Mouse (Mus musculus): Measurements from ENCODE around the gene Mgst2. TPM values are rescaled to one million over a fixed set of nuclear protein-coding genes. Genes with fewer than 3 reads are reported as not detected.

Mgst2 gene
- polyA plus RNA-seq, 1 experiment from 2014 or later: not detected

DNA sequence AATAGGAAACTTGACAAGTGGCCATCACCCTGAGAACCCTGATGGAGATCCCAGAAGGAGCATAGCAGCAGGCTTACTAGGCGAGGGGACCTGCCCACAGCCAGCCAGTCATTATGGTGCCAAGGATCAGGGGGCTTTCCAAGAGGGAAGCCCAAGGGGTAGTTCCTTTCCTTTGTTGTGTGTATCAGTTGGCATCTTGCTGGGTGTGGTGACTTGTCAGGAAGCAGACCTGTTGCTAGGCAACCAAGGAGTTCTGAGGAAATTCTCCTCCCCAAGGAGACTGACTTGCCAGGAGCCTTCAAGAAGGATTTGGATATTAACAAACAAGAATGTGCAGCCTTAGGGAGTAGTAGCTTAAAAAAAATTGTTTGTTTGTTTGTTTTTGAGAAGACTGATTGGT is 25.7 kb upstream of the Mgst2 start:
- no peak for ATAC-seq
- 80% methylated on average over 1 of the region's 1 CpGs for WGBS
- no peak overlapping the region for H3K4me2 ChIP-seq (ENCODE audit: low read length)
- H3K9ac ChIP-seq (ENCODE audit: low read length): no peak overlapping the region
- no peaks in the 10 kb centered on the region for H3K36me3 ChIP-seq (ENCODE audit: control insufficient read depth, insufficient read depth, low read length)
- 0 out of 2 replicates have a peak, but pooled peaks cover 3% of the 10 kb centered on the region for H3K9me3 ChIP-seq (replicated peaks; ENCODE audit: control insufficient read depth, low read length)
- no peak overlapping the region for H3K27ac ChIP-seq (ENCODE audit: low read depth, low read length)
- H3K4me1 ChIP-seq (ENCODE audit: control insufficient read depth, insufficient read depth, low read length): no peaks in the 10 kb centered on the region
- H3K4me3 ChIP-seq (ENCODE audit: low read depth, low read length): no peak overlapping the region
- DNase-seq (ENCODE audit: low spot score): peak; percentile 68
- H3K27me3 ChIP-seq (replicated peaks; ENCODE audit: control insufficient read depth, insufficient read depth, low read length): no peaks in the 10 kb centered on the region

- H3K4me3 ChIP-seq (ENCODE audit: low read depth, low read length): no peak overlapping the region
- H3K4me1 ChIP-seq (ENCODE audit: control insufficient read depth, insufficient read depth, low read length): no peaks in the 10 kb centered on the region
- H3K4me2 ChIP-seq (ENCODE audit: low read length): no peak overlapping the region
- H3K27ac ChIP-seq (ENCODE audit: low read depth, low read length): no peak overlapping the region
- no peak overlapping the region for H3K9ac ChIP-seq (ENCODE audit: low read length)
- WGBS: 80% methylated on average over 2 of the region's 2 CpGs
- H3K27me3 ChIP-seq (replicated peaks; ENCODE audit: control insufficient read depth, insufficient read depth, low read length): no peaks in the 10 kb centered on the region
- no peak for ATAC-seq
- no peak for DNase-seq (ENCODE audit: low spot score)
- 0 out of 2 replicates have a peak, but pooled peaks cover 3% of the 10 kb centered on the region for H3K9me3 ChIP-seq (replicated peaks; ENCODE audit: control insufficient read depth, low read length)
- no peaks in the 10 kb centered on the region for H3K36me3 ChIP-seq (ENCODE audit: control insufficient read depth, insufficient read depth, low read length)
Observed at GRCm38 (mm10) chr3:51635960-51636359, 24.2 kb upstream of the Mgst2 start.

DNA sequence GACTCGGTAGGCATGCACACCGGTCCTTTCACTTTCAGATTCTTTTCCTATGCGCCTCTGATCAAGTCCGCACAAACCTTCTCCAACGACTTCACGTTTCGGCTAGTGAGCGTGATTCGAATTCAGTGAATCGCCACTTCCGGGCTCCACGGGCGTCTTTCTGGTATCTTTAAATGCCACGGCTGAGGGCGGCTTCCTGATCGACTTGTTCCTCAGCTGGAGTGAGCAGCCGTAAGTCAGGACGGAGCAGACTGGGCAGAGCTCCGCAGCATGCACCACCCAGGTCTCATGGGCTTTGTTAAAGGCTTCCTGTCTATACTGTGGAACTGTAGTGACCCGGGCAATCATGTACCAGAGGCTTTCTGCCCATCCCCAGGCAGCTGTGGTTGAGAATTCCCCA is 23.5 kb upstream of the Mgst2 start:
- Histone ChIP-seq H3K4me3 (ENCODE audit: low read depth, low read length) (no peak overlapping the region), H3K9me3 (replicated peaks; ENCODE audit: control insufficient read depth, low read length) (no peaks in the 10 kb centered on the region), H3K27ac (ENCODE audit: low read depth, low read length) (no peak overlapping the region), H3K9ac (ENCODE audit: low read length) (no peak overlapping the region), H3K4me2 (ENCODE audit: low read length) (no peak overlapping the region), H3K4me1 (ENCODE audit: control insufficient read depth, insufficient read depth, low read length) (no peaks in the 10 kb centered on the region), H3K27me3 (replicated peaks; ENCODE audit: control insufficient read depth, insufficient read depth, low read length) (no peaks in the 10 kb centered on the region), H3K36me3 (ENCODE audit: control insufficient read depth, insufficient read depth, low read length) (no peaks in the 10 kb centered on the region)
- ATAC-seq: no peak
- no peak for DNase-seq (ENCODE audit: low spot score)
- 93% methylated on average over 20 of the region's 20 CpGs for WGBS

- ATAC-seq: no peak
- no peak overlapping the region for H3K4me3 ChIP-seq (ENCODE audit: low read depth, low read length)
- no peaks in the 10 kb centered on the region for H3K36me3 ChIP-seq (ENCODE audit: control insufficient read depth, insufficient read depth, low read length)
- WGBS: 90% methylated on average over 6 of the region's 6 CpGs
- no peaks in the 10 kb centered on the region for H3K27me3 ChIP-seq (replicated peaks; ENCODE audit: control insufficient read depth, insufficient read depth, low read length)
- DNase-seq (ENCODE audit: low spot score): no peak
- no peak overlapping the region for H3K27ac ChIP-seq (ENCODE audit: low read depth, low read length)
- H3K4me1 ChIP-seq (ENCODE audit: control insufficient read depth, insufficient read depth, low read length): no peaks in the 10 kb centered on the region
- H3K9ac ChIP-seq (ENCODE audit: low read length): no peak overlapping the region
- H3K4me2 ChIP-seq (ENCODE audit: low read length): no peak overlapping the region
- no peaks in the 10 kb centered on the region for H3K9me3 ChIP-seq (replicated peaks; ENCODE audit: control insufficient read depth, low read length)
Observed at GRCm38 (mm10) chr3:51637326-51637725, 22.8 kb upstream of the Mgst2 start.

DNA sequence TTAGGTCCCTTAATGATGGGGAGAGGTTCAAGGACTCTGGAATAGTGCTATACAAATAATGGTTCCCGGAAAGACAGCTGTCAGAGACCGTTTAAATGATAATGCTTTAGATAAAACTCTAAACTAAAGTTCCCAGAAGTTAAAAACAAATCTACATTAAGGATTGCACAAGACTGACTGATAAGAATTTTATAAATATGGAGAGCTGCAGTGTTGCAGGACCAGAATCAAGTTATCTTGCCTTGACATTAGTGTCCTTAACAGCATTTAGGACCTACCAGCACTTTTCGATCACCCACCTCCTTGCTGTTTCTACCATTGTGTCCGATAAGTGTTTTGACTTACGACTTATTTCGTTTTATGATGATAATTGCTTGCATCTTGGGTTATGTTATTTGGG is 21.9 kb upstream of the Mgst2 start:
- H3K4me2 ChIP-seq (ENCODE audit: low read length): no peak overlapping the region
- no peaks in the 10 kb centered on the region for H3K4me1 ChIP-seq (ENCODE audit: control insufficient read depth, insufficient read depth, low read length)
- 93% methylated on average over 6 of the region's 6 CpGs for WGBS
- no peak overlapping the region for H3K27ac ChIP-seq (ENCODE audit: low read depth, low read length)
- H3K9me3 ChIP-seq (replicated peaks; ENCODE audit: control insufficient read depth, low read length): no peaks in the 10 kb centered on the region
- H3K27me3 ChIP-seq (replicated peaks; ENCODE audit: control insufficient read depth, insufficient read depth, low read length): no peaks in the 10 kb centered on the region
- H3K36me3 ChIP-seq (ENCODE audit: control insufficient read depth, insufficient read depth, low read length): no peaks in the 10 kb centered on the region
- DNase-seq (ENCODE audit: low spot score) (no peak), ATAC-seq (no peak)
- no peak overlapping the region for H3K4me3 ChIP-seq (ENCODE audit: low read depth, low read length)
- H3K9ac ChIP-seq (ENCODE audit: low read length): no peak overlapping the region

GRCm38 (mm10) chr3:51645484-51645883 is 14.7 kb upstream of the Mgst2 start:
- Histone ChIP-seq H3K27me3 (replicated peaks; ENCODE audit: control insufficient read depth, insufficient read depth, low read length) (no peaks in the 10 kb centered on the region), H3K9ac (ENCODE audit: low read length) (no peak overlapping the region), H3K27ac (ENCODE audit: low read depth, low read length) (no peak overlapping the region), H3K4me1 (ENCODE audit: control insufficient read depth, insufficient read depth, low read length) (peaks cover 5% of the 10 kb centered on the region; the same call in 1 of the 2 replicates), H3K36me3 (ENCODE audit: control insufficient read depth, insufficient read depth, low read length) (no peaks in the 10 kb centered on the region), H3K4me2 (ENCODE audit: low read length) (no peak overlapping the region), H3K9me3 (replicated peaks; ENCODE audit: control insufficient read depth, low read length) (no peaks in the 10 kb centered on the region), H3K4me3 (ENCODE audit: low read depth, low read length) (no peak overlapping the region)
- 85% methylated on average over 6 of the region's 6 CpGs for WGBS
- DNase-seq (ENCODE audit: low spot score) (no peak), ATAC-seq (no peak)

- WGBS: 78% methylated on average over 10 of the region's 10 CpGs
- no peaks in the 10 kb centered on the region for H3K27me3 ChIP-seq (replicated peaks; ENCODE audit: control insufficient read depth, insufficient read depth, low read length)
- H3K4me2 ChIP-seq (ENCODE audit: low read length): no peak overlapping the region
- H3K9me3 ChIP-seq (replicated peaks; ENCODE audit: control insufficient read depth, low read length): no peaks in the 10 kb centered on the region
- no peak for ATAC-seq
- DNase-seq (ENCODE audit: low spot score): no peak
- H3K27ac ChIP-seq (ENCODE audit: low read depth, low read length): no peak overlapping the region
- no peak overlapping the region for H3K4me3 ChIP-seq (ENCODE audit: low read depth, low read length)
- H3K9ac ChIP-seq (ENCODE audit: low read length): no peak overlapping the region
- H3K4me1 ChIP-seq (ENCODE audit: control insufficient read depth, insufficient read depth, low read length): peaks cover 5% of the 10 kb centered on the region; the same call in 1 of the 2 replicates
- H3K36me3 ChIP-seq (ENCODE audit: control insufficient read depth, insufficient read depth, low read length): no peaks in the 10 kb centered on the region
Observed at GRCm38 (mm10) chr3:51646301-51646700, 13.9 kb upstream of the Mgst2 start.

- Histone ChIP-seq H3K4me2 (ENCODE audit: low read length) (no peak overlapping the region), H3K27me3 (replicated peaks; ENCODE audit: control insufficient read depth, insufficient read depth, low read length) (no peaks in the 10 kb centered on the region), H3K4me3 (ENCODE audit: low read depth, low read length) (no peak overlapping the region), H3K9ac (ENCODE audit: low read length) (no peak overlapping the region), H3K9me3 (replicated peaks; ENCODE audit: control insufficient read depth, low read length) (no peaks in the 10 kb centered on the region), H3K36me3 (ENCODE audit: control insufficient read depth, insufficient read depth, low read length) (no peaks in the 10 kb centered on the region), H3K4me1 (ENCODE audit: control insufficient read depth, insufficient read depth, low read length) (peaks cover 5% of the 10 kb centered on the region; the same call in 1 of the 2 replicates), H3K27ac (ENCODE audit: low read depth, low read length) (no peak overlapping the region)
- WGBS: 84% methylated on average over 4 of the region's 4 CpGs
- DNase-seq (ENCODE audit: low spot score) (no peak), ATAC-seq (no peak)
Observed at GRCm38 (mm10) chr3:51647356-51647755, 12.8 kb upstream of the Mgst2 start.

DNA sequence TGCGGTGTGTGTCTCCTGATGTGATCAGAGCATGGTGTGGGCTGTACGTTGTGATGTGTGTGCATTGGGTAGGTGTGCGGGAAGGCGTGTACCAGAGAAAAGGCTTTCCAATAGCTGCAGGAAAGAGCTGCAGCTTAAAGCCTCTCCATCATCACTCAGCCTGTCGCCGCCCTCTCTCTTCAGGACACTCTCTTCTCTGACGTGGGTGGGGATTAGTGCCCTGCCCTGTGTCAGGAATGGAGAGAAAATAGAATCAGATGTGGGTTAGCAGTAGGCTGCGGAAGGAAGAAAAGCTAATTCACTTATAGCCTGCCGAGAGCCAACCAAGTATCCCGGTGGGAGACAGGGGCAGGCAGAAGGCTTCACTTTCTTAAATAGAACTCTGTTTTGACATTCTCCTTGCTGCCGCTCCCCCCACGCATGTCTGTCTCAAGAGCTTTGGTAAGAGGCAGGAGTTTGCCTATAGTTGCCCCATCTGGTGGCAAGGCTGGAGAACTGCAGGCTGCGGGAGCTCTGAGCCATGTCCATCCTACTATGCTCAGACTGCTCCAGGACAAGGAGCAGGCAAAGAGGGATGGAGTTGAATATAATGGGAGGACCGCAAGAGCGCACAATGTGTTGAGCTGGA is 12.0 kb upstream of the Mgst2 start:
- Histone ChIP-seq H3K4me2 (ENCODE audit: low read length) (peak overlapping the region; percentile 15; the same call in 1 of the 2 replicates), H3K9me3 (replicated peaks; ENCODE audit: control insufficient read depth, low read length) (no peaks in the 10 kb centered on the region), H3K27me3 (replicated peaks; ENCODE audit: control insufficient read depth, insufficient read depth, low read length) (no peaks in the 10 kb centered on the region), H3K9ac (ENCODE audit: low read length) (no peak overlapping the region), H3K36me3 (ENCODE audit: control insufficient read depth, insufficient read depth, low read length) (no peaks in the 10 kb centered on the region), H3K27ac (ENCODE audit: low read depth, low read length) (no peak overlapping the region), H3K4me3 (ENCODE audit: low read depth, low read length) (no peak overlapping the region), H3K4me1 (ENCODE audit: control insufficient read depth, insufficient read depth, low read length) (peaks cover 5% of the 10 kb centered on the region)
- WGBS: 36% methylated on average over 15 of the region's 15 CpGs
- ATAC-seq (peak; percentile 63), DNase-seq (ENCODE audit: low spot score) (peak; percentile 89)
